Mouse (Mus musculus) subcutaneous adipose tissue, adult 2 months (tissue): ENCODE results near the gene Zc3h12c. TPM values are rescaled to one million over a fixed set of nuclear protein-coding genes. Genes with fewer than 3 reads are reported as not detected.

Experiments
- polyA plus RNA-seq: library from polyadenylated mRNA; depleted of rRNA; stranded (reverse); fragments of >200 nt; gene quantifications from 2 replicates; pipeline ENCODE4 v1.2.3, GENCODE M21; 2012; ENCODE audit warnings: low replicate concordance; rRNA removed

The Zc3h12c gene
- 2.5 and 3.9 TPM in 2 replicates for polyA plus RNA-seq

GRCm38 (mm10) chr9:52167863-52168685 lies at the start of gene Zc3h12c:
Gene Zc3h12c (minus strand): TSS chr9:52168572.

Other genes starting within 250 kb of the Zc3h12c start
- gene Fdx1, start 205.0 kb downstream of the Zc3h12c start, polyA plus RNA-seq: 44.2 and 63.8 TPM in 2 replicates
- gene Rdx, start 121.4 kb downstream of the Zc3h12c start, polyA plus RNA-seq: 25.3 and 30.6 TPM in 2 replicates